Mouse (Mus musculus) left cerebral cortex, postnatal 36 days (tissue): Measurements from ENCODE around the gene Negr1. TPM values are rescaled to one million over a fixed set of nuclear protein-coding genes. Genes with fewer than 3 reads are reported as not detected.

Experiments used
- DNase-seq, 2 experiments: peaks; one replicate each; pipeline ENCODE4 v3.0.0; 2021 to 2022; ENCODE audit warnings: low spot score in 2 of 2, mixed read lengths in 1 of 2
- intact Hi-C: fragments of 180-260 bp; cut with DNase I; formaldehyde crosslinking; loops from one replicate; pipeline ENCODE4 v1.15.1; 2025
- total RNA-seq, 2 experiments: library from RNA; stranded (reverse); gene quantifications; 2 replicates each; pipeline ENCODE4 v1.2.3; 2021

Gene Negr1
- total RNA-seq, 2 experiments from 2014 or later, result 187 to 266 TPM

- DNase-seq, result no peak
- intact Hi-C loops, result no loop called here
Measured at GRCm38 (mm10) chr3:157164840-157165595, 603.4 kb downstream of the Negr1 start.

- intact Hi-C loops, result no loop called here
- DNase-seq, result no peak
Measured at GRCm38 (mm10) chr3:157181975-157182374, 620.4 kb downstream of the Negr1 start.

GRCm38 (mm10) chr3:157188939-157189725 lies 627.5 kb downstream of the Negr1 start:
- intact Hi-C loops, result no loop called here
- DNase-seq, result peak in 1 of 2 experiments; percentile 15

GRCm38 (mm10) chr3:157189834-157190233 lies 628.2 kb downstream of the Negr1 start:
- intact Hi-C loops, result no loop called here
- no peak for DNase-seq

- DNase-seq, result no peak
- intact Hi-C loops, result no loop called here
Measured at GRCm38 (mm10) chr3:157190551-157190950, 629.0 kb downstream of the Negr1 start.

- intact Hi-C loops, result no loop called here
- no peak for DNase-seq
Measured at GRCm38 (mm10) chr3:157192021-157192420, 630.4 kb downstream of the Negr1 start.

GRCm38 (mm10) chr3:157193141-157193540 lies 631.5 kb downstream of the Negr1 start:
- intact Hi-C loops, result no loop called here
- DNase-seq, result no peak

GRCm38 (mm10) chr3:157198659-157199058 lies 637.1 kb downstream of the Negr1 start:
- intact Hi-C loops, result no loop called here
- DNase-seq, result no peak

- intact Hi-C loops, result no loop called here
- no peak for DNase-seq
Measured at GRCm38 (mm10) chr3:157201726-157202125, 640.1 kb downstream of the Negr1 start.

GRCm38 (mm10) chr3:157203573-157203972 lies 642.0 kb downstream of the Negr1 start:
- intact Hi-C loops, result no loop called here
- peak in 1 of 2 experiments; percentile 18 for DNase-seq

- no peak for DNase-seq
- intact Hi-C loops, result no loop called here
Measured at GRCm38 (mm10) chr3:157206752-157207151, 645.2 kb downstream of the Negr1 start.

GRCm38 (mm10) chr3:157208966-157209365 lies 647.4 kb downstream of the Negr1 start:
- DNase-seq, result no peak
- intact Hi-C loops, result no loop called here

GRCm38 (mm10) chr3:157209386-157209785 lies 647.8 kb downstream of the Negr1 start:
- no peak for DNase-seq
- intact Hi-C loops, result no loop called here

- intact Hi-C loops, result loop anchor here (10.0 kb wide), 1 partner anchor 651 kb away; the partner anchor contains the start of gene Negr1
- no peak for DNase-seq
Measured at GRCm38 (mm10) chr3:157215937-157216719, 654.5 kb downstream of the Negr1 start.

- DNase-seq, result no peak
- intact Hi-C loops, result loop anchor here (10.0 kb wide), 1 partner anchor 653 kb away; the partner anchor contains the start of gene Negr1
Measured at GRCm38 (mm10) chr3:157217794-157218193, 656.2 kb downstream of the Negr1 start.

- intact Hi-C loops, result no loop called here
- no peak for DNase-seq
Measured at GRCm38 (mm10) chr3:157224920-157225319, 663.3 kb downstream of the Negr1 start.

GRCm38 (mm10) chr3:157232723-157233122 lies 671.1 kb downstream of the Negr1 start:
- intact Hi-C loops, result loop anchor here (2.0 to 10.0 kb wide), 2 partner anchors 218 to 292 kb away; no protein-coding TSS in a partner anchor
- peak in 1 of 2 experiments; percentile 20 for DNase-seq

GRCm38 (mm10) chr3:157240240-157240639 lies 678.6 kb downstream of the Negr1 start:
- intact Hi-C loops, result no loop called here
- DNase-seq, result no peak

GRCm38 (mm10) chr3:157255446-157255845 lies 693.9 kb downstream of the Negr1 start:
- DNase-seq, result no peak
- intact Hi-C loops, result no loop called here

- DNase-seq, result no peak
- intact Hi-C loops, result no loop called here
Measured at GRCm38 (mm10) chr3:157255863-157256262, 694.3 kb downstream of the Negr1 start.
